Mouse (Mus musculus): ENCODE measurements around the gene Gnb1l.

DNA sequence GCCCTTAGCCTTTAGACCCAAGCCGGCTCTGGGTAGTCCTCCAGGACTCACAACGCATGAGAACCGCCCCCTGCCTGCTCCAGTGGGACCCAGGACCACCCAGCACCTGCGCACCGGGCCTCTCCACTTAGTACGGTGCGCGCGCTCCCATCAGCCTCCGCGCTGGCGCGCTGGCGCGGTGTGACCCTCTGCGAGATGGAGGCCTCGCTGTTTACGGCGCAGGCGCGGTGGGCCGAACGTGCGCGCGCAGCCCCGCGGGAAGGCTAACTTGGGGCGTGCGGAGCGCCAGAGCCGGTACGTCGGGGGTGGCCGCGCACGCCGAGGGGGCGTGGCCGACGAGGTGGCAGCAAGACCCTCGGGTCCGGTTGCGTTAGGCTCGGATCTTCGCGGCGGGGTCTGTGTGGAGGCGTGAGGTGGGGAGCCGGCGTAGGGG lies at the start of gene Gnb1l, which contains the start of gene Rtl10:
- TF ChIP-seq CTCF (IDR thresholded peaks at IDR 0.05; ENCODE audit: control insufficient read depth, insufficient read depth, insufficient read length) (no peak), CEBPB (IDR thresholded peaks at IDR 0.05; ENCODE audit: low read depth) (no peak)
